Mouse (Mus musculus): Measurements from ENCODE around the gene Selenbp2. TPM values are rescaled to one million over a fixed set of nuclear protein-coding genes. Genes with fewer than 3 reads are reported as not detected.
"Not testable (repeated sequence)": the region's sequence is repeated elsewhere in the genome, so short reads cannot be mapped to it uniquely, and the experiment has no call there.

Gene Selenbp2
- polyA plus RNA-seq, 1 experiment from 2014 or later = 37.3 TPM

GRCm38 (mm10) chr3:94702856-94703255 lies 9.5 kb downstream of the Selenbp2 start:
- Histone ChIP-seq H3K27me3 (ENCODE audit: control insufficient read depth, insufficient read depth, low read length) (no peaks in the 10 kb centered on the region), H3K4me3 (ENCODE audit: low read depth, low read length) (no peak overlapping the region), H3K9ac (ENCODE audit: low read length) (no peak overlapping the region), H3K4me2 (replicated peaks; ENCODE audit: low read depth) (no peak overlapping the region), H3K4me1 (replicated peaks; ENCODE audit: control insufficient read depth, insufficient read depth) (no peaks in the 10 kb centered on the region), H3K9me3 (ENCODE audit: control insufficient read depth, low read length) (no peaks in the 10 kb centered on the region), H3K36me3 (ENCODE audit: control insufficient read depth, insufficient read depth, low read length) (no peaks in the 10 kb centered on the region), H3K27ac (replicated peaks) (no peak overlapping the region)
- DNase-seq (ENCODE audit: low spot score) = no peak
- ATAC-seq (ENCODE audit: low FRiP score, low TSS enrichment) = peak; percentile 18; the same call in 1 of the 2 replicates
- TF ChIP-seq CTCF (IDR thresholded peaks at IDR 0.05; ENCODE audit: low read depth) = no peak
- TF ChIP-seq EP300 (optimal IDR thresholded peaks at IDR 0.05) = no peak
- WGBS = 62% methylated on average over 3 of the region's 3 CpGs

- not testable (repeated sequence) for DNase-seq (ENCODE audit: low spot score); H3K4me2 ChIP-seq (replicated peaks; ENCODE audit: low read depth); H3K27ac ChIP-seq (replicated peaks); H3K36me3 ChIP-seq (ENCODE audit: control insufficient read depth, insufficient read depth, low read length); H3K27me3 ChIP-seq (ENCODE audit: control insufficient read depth, insufficient read depth, low read length); H3K4me3 ChIP-seq (ENCODE audit: low read depth, low read length); H3K9ac ChIP-seq (ENCODE audit: low read length); H3K4me1 ChIP-seq (replicated peaks; ENCODE audit: control insufficient read depth, insufficient read depth); H3K9me3 ChIP-seq (ENCODE audit: control insufficient read depth, low read length)
- TF ChIP-seq CTCF (IDR thresholded peaks at IDR 0.05; ENCODE audit: low read depth) = peak; percentile 64
- peak; percentile 65 for ATAC-seq (ENCODE audit: low FRiP score, low TSS enrichment)
- WGBS = 22% methylated on average over 3 of the region's 3 CpGs
Measured at GRCm38 (mm10) chr3:94703364-94703763, 10.0 kb downstream of the Selenbp2 start.

GRCm38 (mm10) chr3:94710591-94710990 lies 17.2 kb downstream of the Selenbp2 start:
- not testable (repeated sequence) for H3K4me3 ChIP-seq (ENCODE audit: low read depth, low read length); H3K4me1 ChIP-seq (replicated peaks; ENCODE audit: control insufficient read depth, insufficient read depth); DNase-seq (ENCODE audit: low spot score); ATAC-seq (ENCODE audit: low FRiP score, low TSS enrichment); H3K36me3 ChIP-seq (ENCODE audit: control insufficient read depth, insufficient read depth, low read length); H3K9me3 ChIP-seq (ENCODE audit: control insufficient read depth, low read length); H3K4me2 ChIP-seq (replicated peaks; ENCODE audit: low read depth); H3K27me3 ChIP-seq (ENCODE audit: control insufficient read depth, insufficient read depth, low read length); H3K27ac ChIP-seq (replicated peaks); H3K9ac ChIP-seq (ENCODE audit: low read length)

GRCm38 (mm10) chr3:94713424-94713823 lies 20.1 kb downstream of the Selenbp2 start:
- ATAC-seq (ENCODE audit: low FRiP score, low TSS enrichment); H3K4me1 ChIP-seq (replicated peaks; ENCODE audit: control insufficient read depth, insufficient read depth); H3K27ac ChIP-seq (replicated peaks); H3K36me3 ChIP-seq (ENCODE audit: control insufficient read depth, insufficient read depth, low read length); DNase-seq (ENCODE audit: low spot score); H3K4me2 ChIP-seq (replicated peaks; ENCODE audit: low read depth); H3K27me3 ChIP-seq (ENCODE audit: control insufficient read depth, insufficient read depth, low read length); H3K9ac ChIP-seq (ENCODE audit: low read length); H3K4me3 ChIP-seq (ENCODE audit: low read depth, low read length); H3K9me3 ChIP-seq (ENCODE audit: control insufficient read depth, low read length): not testable (repeated sequence)
- 93% methylated on average over 3 of the region's 3 CpGs for WGBS

- H3K4me2 ChIP-seq (replicated peaks; ENCODE audit: low read depth); ATAC-seq (ENCODE audit: low FRiP score, low TSS enrichment); DNase-seq (ENCODE audit: low spot score); H3K27ac ChIP-seq (replicated peaks); H3K4me3 ChIP-seq (ENCODE audit: low read depth, low read length); H3K9me3 ChIP-seq (ENCODE audit: control insufficient read depth, low read length); H3K4me1 ChIP-seq (replicated peaks; ENCODE audit: control insufficient read depth, insufficient read depth); H3K27me3 ChIP-seq (ENCODE audit: control insufficient read depth, insufficient read depth, low read length); H3K36me3 ChIP-seq (ENCODE audit: control insufficient read depth, insufficient read depth, low read length); H3K9ac ChIP-seq (ENCODE audit: low read length): not testable (repeated sequence)
- WGBS = 17% methylated on average over 1 of the region's 1 CpGs
Measured at GRCm38 (mm10) chr3:94718253-94718652, 24.9 kb downstream of the Selenbp2 start.

GRCm38 (mm10) chr3:94723637-94724036 lies 30.3 kb downstream of the Selenbp2 start:
- not testable (repeated sequence) for H3K4me1 ChIP-seq (replicated peaks; ENCODE audit: control insufficient read depth, insufficient read depth); H3K4me3 ChIP-seq (ENCODE audit: low read depth, low read length); ATAC-seq (ENCODE audit: low FRiP score, low TSS enrichment); H3K36me3 ChIP-seq (ENCODE audit: control insufficient read depth, insufficient read depth, low read length); H3K9ac ChIP-seq (ENCODE audit: low read length); DNase-seq (ENCODE audit: low spot score); H3K9me3 ChIP-seq (ENCODE audit: control insufficient read depth, low read length); H3K27ac ChIP-seq (replicated peaks); H3K4me2 ChIP-seq (replicated peaks; ENCODE audit: low read depth); H3K27me3 ChIP-seq (ENCODE audit: control insufficient read depth, insufficient read depth, low read length)
- peak; percentile 57 for TF ChIP-seq CTCF (IDR thresholded peaks at IDR 0.05; ENCODE audit: low read depth)
- 17% methylated on average over 2 of the region's 2 CpGs for WGBS

GRCm38 (mm10) chr3:94745691-94746090 lies 52.3 kb downstream of the Selenbp2 start:
- Histone ChIP-seq H3K4me1 (replicated peaks; ENCODE audit: control insufficient read depth, insufficient read depth) (no peaks in the 10 kb centered on the region), H3K36me3 (ENCODE audit: control insufficient read depth, insufficient read depth, low read length) (no peaks in the 10 kb centered on the region), H3K9ac (ENCODE audit: low read length) (no peak overlapping the region), H3K27me3 (ENCODE audit: control insufficient read depth, insufficient read depth, low read length) (no peaks in the 10 kb centered on the region), H3K4me3 (ENCODE audit: low read depth, low read length) (no peak overlapping the region), H3K9me3 (ENCODE audit: control insufficient read depth, low read length) (no peaks in the 10 kb centered on the region), H3K4me2 (replicated peaks; ENCODE audit: low read depth) (no peak overlapping the region), H3K27ac (replicated peaks) (no peak overlapping the region)
- TF ChIP-seq CTCF (IDR thresholded peaks at IDR 0.05; ENCODE audit: low read depth) (no peak; the same call in 1 of the 2 replicates), EP300 (optimal IDR thresholded peaks at IDR 0.05) (no peak)
- WGBS = 97% methylated on average over 17 of the region's 17 CpGs
- DNase-seq (ENCODE audit: low spot score) (no peak), ATAC-seq (ENCODE audit: low FRiP score, low TSS enrichment) (no peak)

Other genes with a start within 250 kb of the Selenbp2 start
- 0.21 and 0.28 TPM in 2 replicates for gene Oaz3, start 249.6 kb upstream of the Selenbp2 start, polyA plus RNA-seq (2015; fragmentation: Nextera tagmentation; extraction: Ambion mirVana)
- gene Celf3, start 215.3 kb upstream of the Selenbp2 start, polyA plus RNA-seq (2015; fragmentation: Nextera tagmentation; extraction: Ambion mirVana) = 11.0 and 11.6 TPM in 2 replicates
- gene Riiad1, start 213.2 kb upstream of the Selenbp2 start, polyA plus RNA-seq (2015; fragmentation: Nextera tagmentation; extraction: Ambion mirVana) = 3.2 and 3.5 TPM in 2 replicates
- 17.6 and 20.3 TPM in 2 replicates for gene Snx27, start 110.8 kb upstream of the Selenbp2 start, polyA plus RNA-seq (2015; fragmentation: Nextera tagmentation; extraction: Ambion mirVana)
- not detected in 2 replicates for gene Gm10972, start 50.4 kb upstream of the Selenbp2 start, polyA plus RNA-seq (2015; fragmentation: Nextera tagmentation; extraction: Ambion mirVana)
- gene Tuft1, start 34.7 kb upstream of the Selenbp2 start, polyA plus RNA-seq (2015; fragmentation: Nextera tagmentation; extraction: Ambion mirVana) = 39.7 and 43.4 TPM in 2 replicates
- gene Cgn, start 92.9 kb downstream of the Selenbp2 start, polyA plus RNA-seq (2015; fragmentation: Nextera tagmentation; extraction: Ambion mirVana) = 24.7 and 25.2 TPM in 2 replicates
- gene Pogz, start 144.0 kb downstream of the Selenbp2 start, polyA plus RNA-seq (2015; fragmentation: Nextera tagmentation; extraction: Ambion mirVana) = 4.1 and 4.6 TPM in 2 replicates
- gene Psmb4, start 193.4 kb downstream of the Selenbp2 start, polyA plus RNA-seq (2015; fragmentation: Nextera tagmentation; extraction: Ambion mirVana) = 243 and 251 TPM in 2 replicates
- 65.9 and 71.9 TPM in 2 replicates for gene Selenbp1, start 239.5 kb downstream of the Selenbp2 start, polyA plus RNA-seq (2015; fragmentation: Nextera tagmentation; extraction: Ambion mirVana)

Measured in stomach, postnatal 0 days (tissue).